Mouse (Mus musculus): ENCODE results near the gene Metap2. TPM values are rescaled to one million over a fixed set of nuclear protein-coding genes. Genes with fewer than 3 reads are reported as not detected.

Gene Metap2
- polyA plus RNA-seq, 1 experiment from 2014 or later: 165 TPM

DNA sequence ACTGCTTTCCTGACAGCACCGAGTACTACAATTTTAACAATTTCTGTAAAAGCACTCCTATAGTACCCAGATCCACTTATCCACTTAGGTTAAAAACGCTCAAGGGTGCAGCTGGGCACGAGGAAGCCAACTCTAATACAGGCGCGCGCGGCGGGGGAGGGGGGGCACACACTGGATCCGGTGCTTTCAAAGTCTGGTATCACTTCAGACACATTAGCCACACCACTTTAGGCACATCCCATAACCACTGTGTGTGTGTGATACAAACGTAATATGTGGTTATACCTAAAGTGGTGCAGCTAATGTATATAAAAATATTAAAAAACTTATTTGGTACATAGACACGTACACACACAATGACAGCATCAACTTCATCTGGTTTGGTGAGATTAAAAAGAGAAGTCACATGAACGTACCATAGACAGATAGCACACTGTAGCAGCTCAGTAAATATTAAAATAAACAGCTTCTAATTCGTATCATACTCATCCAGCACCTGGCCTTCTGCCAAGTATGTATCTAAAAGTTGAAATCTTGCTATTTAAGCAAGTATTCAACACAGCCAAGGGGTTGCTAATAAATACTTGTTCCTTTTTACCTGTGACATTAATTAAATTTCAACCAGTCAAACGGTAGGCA, 10.9 kb downstream of the Metap2 start:
- 96% methylated on average over 14 of the region's 14 CpGs for WGBS

DNA sequence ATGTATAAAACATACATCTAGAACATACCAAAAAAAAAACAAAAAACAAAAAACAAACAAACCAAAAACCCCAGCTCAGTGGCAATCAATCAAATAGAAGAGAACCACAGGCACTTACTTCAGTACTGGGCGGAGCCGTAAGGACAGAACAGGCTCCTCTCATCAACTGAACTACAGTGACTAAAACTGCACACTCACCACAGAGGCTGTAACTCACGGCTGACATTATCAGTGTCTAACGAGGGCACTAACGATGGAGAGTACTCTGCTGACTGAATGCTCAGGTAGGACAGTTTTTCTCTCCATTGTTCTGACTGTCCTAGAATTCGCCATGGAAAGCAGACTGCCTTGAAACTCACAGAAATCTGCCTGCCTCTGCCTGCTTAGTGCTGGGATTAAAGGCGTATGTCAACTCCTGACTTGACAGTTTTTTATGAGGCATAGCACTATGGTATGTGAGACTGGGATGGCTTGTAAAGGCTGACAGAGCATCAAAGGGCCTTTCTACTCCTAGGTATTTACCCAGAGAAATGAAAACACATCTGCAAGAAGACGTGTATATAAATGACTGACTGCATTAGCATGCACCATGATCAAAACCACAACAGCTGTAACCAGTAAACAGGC, 14.0 kb downstream of the Metap2 start:
- Histone ChIP-seq H3K27me3 (ENCODE audit: control insufficient read depth, insufficient read depth, low read length) (no peaks in the 10 kb centered on the region), H3K9me3 (ENCODE audit: control insufficient read depth, low read length) (no peaks in the 10 kb centered on the region), H3K27ac (ENCODE audit: low read depth, low read length) (no peak overlapping the region), H3K4me3 (ENCODE audit: low read depth, low read length) (no peak overlapping the region), H3K4me2 (ENCODE audit: low read depth, low read length) (no peak overlapping the region), H3K4me1 (ENCODE audit: control insufficient read depth, insufficient read depth, low read length) (no peaks in the 10 kb centered on the region; the same call in 1 of the 2 replicates), H3K9ac (replicated peaks; ENCODE audit: low read depth, low read length) (no peak overlapping the region), H3K36me3 (ENCODE audit: control insufficient read depth, insufficient read depth, low read length) (peaks cover 19% of the 10 kb centered on the region)
- ATAC-seq (ENCODE audit: low read depth): no peak
- WGBS: 79% methylated on average over 8 of the region's 8 CpGs

More for the DNA sequence above, 10.9 kb downstream of the Metap2 start:
- Histone ChIP-seq H3K36me3 (ENCODE audit: control insufficient read depth, insufficient read depth, low read length) (peaks cover 12% of the 10 kb centered on the region), H3K27ac (ENCODE audit: low read depth, low read length) (no peak overlapping the region), H3K4me1 (ENCODE audit: control insufficient read depth, insufficient read depth, low read length) (peaks cover 13% of the 10 kb centered on the region), H3K4me2 (ENCODE audit: low read depth, low read length) (no peak overlapping the region), H3K9me3 (ENCODE audit: control insufficient read depth, low read length) (no peaks in the 10 kb centered on the region), H3K9ac (replicated peaks; ENCODE audit: low read depth, low read length) (no peak overlapping the region), H3K4me3 (ENCODE audit: low read depth, low read length) (no peak overlapping the region), H3K27me3 (ENCODE audit: control insufficient read depth, insufficient read depth, low read length) (no peaks in the 10 kb centered on the region)
- ATAC-seq (ENCODE audit: low read depth): no peak

DNA sequence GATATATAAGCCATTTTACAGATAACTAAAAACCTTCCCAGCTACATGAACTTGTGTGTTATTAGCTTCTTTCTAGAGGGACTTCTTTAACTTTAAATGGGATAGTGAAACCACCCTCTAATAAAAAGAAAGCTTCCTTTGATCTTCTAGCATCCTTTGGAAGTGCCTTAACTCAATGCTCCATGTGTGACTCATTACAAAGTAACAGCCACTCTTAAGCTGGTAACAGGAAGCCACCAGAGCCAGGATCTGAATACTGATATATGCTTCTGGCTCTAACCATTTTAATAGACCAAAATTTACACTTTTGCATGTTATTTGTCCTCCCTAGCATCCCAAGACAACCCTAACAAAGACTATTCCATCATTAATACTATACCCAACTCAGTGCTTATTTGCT, 15.0 kb downstream of the Metap2 start:
- H3K27ac ChIP-seq (ENCODE audit: low read depth, low read length): no peak overlapping the region
- no peak overlapping the region for H3K4me2 ChIP-seq (ENCODE audit: low read depth, low read length)
- H3K4me1 ChIP-seq (ENCODE audit: control insufficient read depth, insufficient read depth, low read length): no peaks in the 10 kb centered on the region
- peaks cover 20% of the 10 kb centered on the region for H3K36me3 ChIP-seq (ENCODE audit: control insufficient read depth, insufficient read depth, low read length)
- no peaks in the 10 kb centered on the region for H3K9me3 ChIP-seq (ENCODE audit: control insufficient read depth, low read length)
- no peaks in the 10 kb centered on the region for H3K27me3 ChIP-seq (ENCODE audit: control insufficient read depth, insufficient read depth, low read length)
- no peak overlapping the region for H3K4me3 ChIP-seq (ENCODE audit: low read depth, low read length)
- no peak overlapping the region for H3K9ac ChIP-seq (replicated peaks; ENCODE audit: low read depth, low read length)
- no peak for ATAC-seq (ENCODE audit: low read depth)

DNA sequence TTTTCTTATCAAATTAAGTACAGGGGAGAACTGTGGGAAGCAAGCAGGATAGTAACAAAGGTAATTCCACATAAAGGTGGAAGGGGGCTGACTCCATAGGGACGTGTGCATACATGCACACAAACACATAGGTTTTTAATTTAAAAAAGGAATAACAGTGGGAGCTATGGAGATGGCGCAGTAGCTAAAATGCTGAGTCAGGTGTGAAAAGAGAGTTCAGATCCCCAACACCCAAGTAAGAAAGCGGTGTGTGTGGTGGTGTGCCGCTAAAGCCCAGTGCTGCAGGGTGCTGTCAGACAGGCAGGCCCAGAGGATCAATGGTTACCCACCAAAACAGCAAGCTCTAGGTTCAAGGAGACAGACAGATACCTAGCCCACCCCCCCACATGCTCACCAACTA, 18.2 kb downstream of the Metap2 start:
- no peaks in the 10 kb centered on the region for H3K4me1 ChIP-seq (ENCODE audit: control insufficient read depth, insufficient read depth, low read length)
- H3K27me3 ChIP-seq (ENCODE audit: control insufficient read depth, insufficient read depth, low read length): no peaks in the 10 kb centered on the region
- H3K9ac ChIP-seq (replicated peaks; ENCODE audit: low read depth, low read length): no peak overlapping the region
- H3K9me3 ChIP-seq (ENCODE audit: control insufficient read depth, low read length): no peaks in the 10 kb centered on the region
- 97% methylated on average over 4 of the region's 4 CpGs for whole genome bisulfite sequencing
- H3K4me3 ChIP-seq (ENCODE audit: low read depth, low read length): no peak overlapping the region
- no peak overlapping the region for H3K27ac ChIP-seq (ENCODE audit: low read depth, low read length)
- peaks cover 8% of the 10 kb centered on the region for H3K36me3 ChIP-seq (ENCODE audit: control insufficient read depth, insufficient read depth, low read length)
- no peak for ATAC-seq (ENCODE audit: low read depth)
- no peak overlapping the region for H3K4me2 ChIP-seq (ENCODE audit: low read depth, low read length)

DNA sequence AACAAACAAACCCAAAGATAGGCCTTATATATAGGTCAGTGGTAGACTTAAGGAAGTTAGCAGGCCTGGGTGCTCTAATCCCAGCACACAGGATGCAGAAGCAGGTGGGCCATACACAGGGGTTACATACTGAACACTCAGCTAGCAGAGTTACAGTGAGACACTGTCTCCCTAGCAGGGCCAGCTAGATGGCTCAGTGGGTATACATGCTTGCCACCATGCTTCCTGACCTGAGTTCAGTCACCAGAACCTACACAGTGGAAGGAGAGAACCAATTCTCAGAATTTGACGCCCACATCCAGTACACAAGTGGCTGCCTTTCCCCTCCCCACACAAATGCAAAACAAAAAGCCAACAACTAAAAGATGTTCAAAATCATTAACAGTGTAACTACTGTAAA, 20.1 kb downstream of the Metap2 start:
- Histone ChIP-seq H3K9ac (replicated peaks; ENCODE audit: low read depth, low read length) (no peak overlapping the region), H3K36me3 (ENCODE audit: control insufficient read depth, insufficient read depth, low read length) (peaks cover 8% of the 10 kb centered on the region), H3K4me2 (ENCODE audit: low read depth, low read length) (no peak overlapping the region), H3K9me3 (ENCODE audit: control insufficient read depth, low read length) (no peaks in the 10 kb centered on the region), H3K27ac (ENCODE audit: low read depth, low read length) (no peak overlapping the region), H3K4me1 (ENCODE audit: control insufficient read depth, insufficient read depth, low read length) (no peaks in the 10 kb centered on the region), H3K4me3 (ENCODE audit: low read depth, low read length) (no peak overlapping the region), H3K27me3 (ENCODE audit: control insufficient read depth, insufficient read depth, low read length) (no peaks in the 10 kb centered on the region)
- 96% methylated on average over 1 of the region's 1 CpGs for WGBS
- ATAC-seq (ENCODE audit: low read depth): no peak

DNA sequence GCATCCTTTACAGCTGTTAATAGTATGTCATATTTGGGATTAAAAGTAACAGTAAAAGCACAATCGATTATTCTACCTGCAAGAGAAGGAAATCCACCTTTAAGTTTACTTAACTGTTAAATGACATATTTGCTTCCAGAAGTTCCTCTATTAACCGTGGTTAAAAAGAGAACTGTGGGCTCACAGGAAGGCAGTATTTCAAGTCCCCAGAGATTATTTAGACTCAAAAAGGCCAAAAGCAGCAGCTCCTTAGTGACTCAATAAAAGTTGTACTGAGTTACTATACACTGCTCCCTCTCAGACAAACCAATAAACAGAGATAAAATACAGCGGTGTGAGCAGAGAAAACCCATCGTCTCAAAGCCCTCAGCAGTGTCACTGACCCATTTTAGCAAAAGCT, 28.0 kb downstream of the Metap2 start:
- H3K27me3 ChIP-seq (ENCODE audit: control insufficient read depth, insufficient read depth, low read length): no peaks in the 10 kb centered on the region
- ATAC-seq (ENCODE audit: low read depth): no peak
- H3K9ac ChIP-seq (replicated peaks; ENCODE audit: low read depth, low read length): no peak overlapping the region
- no peak overlapping the region for H3K27ac ChIP-seq (ENCODE audit: low read depth, low read length)
- H3K36me3 ChIP-seq (ENCODE audit: control insufficient read depth, insufficient read depth, low read length): peaks cover 22% of the 10 kb centered on the region
- no peaks in the 10 kb centered on the region for H3K9me3 ChIP-seq (ENCODE audit: control insufficient read depth, low read length)
- no peak overlapping the region for H3K4me3 ChIP-seq (ENCODE audit: low read depth, low read length)
- H3K4me2 ChIP-seq (ENCODE audit: low read depth, low read length): no peak overlapping the region
- WGBS: 90% methylated on average over 4 of the region's 4 CpGs
- no peaks in the 10 kb centered on the region for H3K4me1 ChIP-seq (ENCODE audit: control insufficient read depth, insufficient read depth, low read length)

DNA sequence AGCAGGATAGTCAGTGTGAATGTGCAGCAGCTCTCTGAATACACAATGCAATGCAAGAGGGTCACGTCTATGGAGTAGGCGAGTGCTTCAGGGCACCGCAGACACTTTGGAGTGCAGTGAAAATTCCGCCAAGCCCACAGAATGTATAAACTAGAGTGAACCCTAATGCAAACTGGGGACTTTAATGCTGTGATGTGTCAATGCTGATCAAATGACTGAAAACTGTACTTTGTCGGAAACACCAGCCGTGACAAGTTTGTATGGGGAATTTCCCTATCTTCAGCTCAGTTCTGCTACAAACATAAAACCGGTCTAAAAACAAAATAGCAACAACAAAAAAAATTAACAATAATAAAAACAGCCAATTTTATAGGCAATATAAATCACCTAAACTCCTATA, 28.5 kb downstream of the Metap2 start:
- Histone ChIP-seq H3K4me3 (ENCODE audit: low read depth, low read length) (no peak overlapping the region), H3K27me3 (ENCODE audit: control insufficient read depth, insufficient read depth, low read length) (no peaks in the 10 kb centered on the region), H3K9me3 (ENCODE audit: control insufficient read depth, low read length) (no peaks in the 10 kb centered on the region), H3K27ac (ENCODE audit: low read depth, low read length) (no peak overlapping the region), H3K4me2 (ENCODE audit: low read depth, low read length) (no peak overlapping the region), H3K36me3 (ENCODE audit: control insufficient read depth, insufficient read depth, low read length) (peaks cover 22% of the 10 kb centered on the region), H3K9ac (replicated peaks; ENCODE audit: low read depth, low read length) (no peak overlapping the region), H3K4me1 (ENCODE audit: control insufficient read depth, insufficient read depth, low read length) (no peaks in the 10 kb centered on the region)
- no peak for ATAC-seq (ENCODE audit: low read depth)
- WGBS: 97% methylated on average over 7 of the region's 7 CpGs

DNA sequence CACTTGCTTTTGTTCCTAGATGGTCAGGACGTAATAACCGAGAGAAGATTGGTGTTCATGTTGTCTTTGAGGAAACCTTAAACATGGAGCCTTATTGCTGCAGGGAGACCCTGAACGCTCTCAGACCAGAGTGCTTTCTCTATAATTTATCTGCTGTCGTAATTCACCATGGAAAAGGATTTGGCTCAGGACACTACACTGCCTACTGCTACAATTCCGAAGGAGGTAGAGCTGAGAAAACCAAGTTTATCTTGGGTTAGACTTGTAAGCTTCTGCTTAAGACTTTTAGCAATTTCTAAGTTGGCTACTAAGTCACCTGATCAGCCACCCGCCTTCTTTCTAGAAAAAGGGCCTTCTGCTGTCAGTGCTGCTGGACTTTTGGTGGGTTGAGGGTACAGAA, 40.8 kb downstream of the Metap2 start:
- H3K9me3 ChIP-seq (ENCODE audit: control insufficient read depth, low read length): no peaks in the 10 kb centered on the region
- peaks cover 8% of the 10 kb centered on the region; the same call in 1 of the 2 replicates for H3K36me3 ChIP-seq (ENCODE audit: control insufficient read depth, insufficient read depth, low read length)
- WGBS: 85% methylated on average over 6 of the region's 6 CpGs
- no peak overlapping the region for H3K27ac ChIP-seq (ENCODE audit: low read depth, low read length)
- H3K9ac ChIP-seq (replicated peaks; ENCODE audit: low read depth, low read length): no peak overlapping the region
- no peaks in the 10 kb centered on the region for H3K4me1 ChIP-seq (ENCODE audit: control insufficient read depth, insufficient read depth, low read length)
- H3K4me2 ChIP-seq (ENCODE audit: low read depth, low read length): no peak overlapping the region
- H3K4me3 ChIP-seq (ENCODE audit: low read depth, low read length): no peak overlapping the region
- no peak for ATAC-seq (ENCODE audit: low read depth)
- H3K27me3 ChIP-seq (ENCODE audit: control insufficient read depth, insufficient read depth, low read length): no peaks in the 10 kb centered on the region

DNA sequence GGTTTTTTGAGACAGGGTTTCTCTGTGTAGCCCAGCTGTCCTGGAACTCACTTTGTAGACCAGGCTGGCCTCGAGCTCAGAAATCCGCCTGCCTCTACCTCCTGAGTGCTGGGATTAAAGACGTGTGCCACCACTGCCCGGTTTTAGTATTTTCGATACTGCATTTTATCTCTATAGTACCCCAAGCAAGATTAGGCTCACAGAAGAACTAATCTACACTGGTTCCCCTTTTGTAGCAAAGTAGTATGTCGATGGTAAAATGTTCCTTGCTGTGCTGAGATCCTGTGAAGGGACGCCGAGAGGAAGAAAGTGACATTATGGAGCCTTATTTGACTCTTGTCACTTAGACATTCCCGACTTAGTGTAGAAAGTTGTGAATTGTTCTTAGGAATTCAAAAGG, 41.8 kb downstream of the Metap2 start:
- 94% methylated on average over 9 of the region's 9 CpGs for WGBS
- Histone ChIP-seq H3K4me3 (ENCODE audit: low read depth, low read length) (no peak overlapping the region), H3K27ac (ENCODE audit: low read depth, low read length) (no peak overlapping the region)

More for the DNA sequence above, 41.8 kb downstream of the Metap2 start:
- no peaks in the 10 kb centered on the region for H3K4me1 ChIP-seq (ENCODE audit: control insufficient read depth, insufficient read depth, low read length)
- H3K4me2 ChIP-seq (ENCODE audit: low read depth, low read length): no peak overlapping the region
- no peak for ATAC-seq (ENCODE audit: low read depth)
- H3K9me3 ChIP-seq (ENCODE audit: control insufficient read depth, low read length): no peaks in the 10 kb centered on the region
- H3K36me3 ChIP-seq (ENCODE audit: control insufficient read depth, insufficient read depth, low read length): peaks cover 5% of the 10 kb centered on the region; the same call in 1 of the 2 replicates
- no peak overlapping the region for H3K9ac ChIP-seq (replicated peaks; ENCODE audit: low read depth, low read length)
- H3K27me3 ChIP-seq (ENCODE audit: control insufficient read depth, insufficient read depth, low read length): no peaks in the 10 kb centered on the region
